Mouse (Mus musculus): ENCODE measurements around the gene Plcb4.

Gene Plcb4

GRCm38 (mm10) chr2:135658486-135659390 is at the start of gene Plcb4:
TSS of gene Plcb4 (plus strand) at chr2:135659011.
- DNase-seq (ENCODE audit: low spot score): peak; percentile 67

- DNase-seq (ENCODE audit: low spot score): no peak
These were observed 44.1 kb upstream of the Plcb4 start for GRCm38 (mm10) chr2:135614651-135615261.

GRCm38 (mm10) chr2:135616090-135616489 is 42.7 kb upstream of the Plcb4 start:
- no peak for DNase-seq (ENCODE audit: low spot score)

GRCm38 (mm10) chr2:135618551-135618950 is 40.3 kb upstream of the Plcb4 start:
- no peak for DNase-seq (ENCODE audit: low spot score)

- peak; percentile 2 for DNase-seq (ENCODE audit: low spot score)
These were observed 38.9 kb upstream of the Plcb4 start for GRCm38 (mm10) chr2:135619956-135620355.

GRCm38 (mm10) chr2:135627821-135628220 is 31.0 kb upstream of the Plcb4 start:
- no peak for DNase-seq (ENCODE audit: low spot score)

- DNase-seq (ENCODE audit: low spot score): no peak
These were observed 21.6 kb upstream of the Plcb4 start for GRCm38 (mm10) chr2:135637227-135637626.

GRCm38 (mm10) chr2:135641002-135641401 is 17.8 kb upstream of the Plcb4 start:
- DNase-seq (ENCODE audit: low spot score): no peak

- DNase-seq (ENCODE audit: low spot score): no peak
These were observed 17.2 kb upstream of the Plcb4 start for GRCm38 (mm10) chr2:135641636-135642035.

- DNase-seq (ENCODE audit: low spot score): no peak
These were observed 12.6 kb upstream of the Plcb4 start for GRCm38 (mm10) chr2:135646226-135646625.

- DNase-seq (ENCODE audit: low spot score): no peak
These were observed 12.2 kb upstream of the Plcb4 start for GRCm38 (mm10) chr2:135646654-135647053.

GRCm38 (mm10) chr2:135647985-135648384 is 10.8 kb upstream of the Plcb4 start:
- no peak for DNase-seq (ENCODE audit: low spot score)

- no peak for DNase-seq (ENCODE audit: low spot score)
These were observed 7.9 kb upstream of the Plcb4 start for GRCm38 (mm10) chr2:135650885-135651284.

- no peak for DNase-seq (ENCODE audit: low spot score)
These were observed 6.8 kb upstream of the Plcb4 start for GRCm38 (mm10) chr2:135652040-135652439.

- DNase-seq (ENCODE audit: low spot score): no peak
These were observed 6.4 kb upstream of the Plcb4 start for GRCm38 (mm10) chr2:135652451-135652850.

- DNase-seq (ENCODE audit: low spot score): no peak
These were observed 2.9 kb upstream of the Plcb4 start for GRCm38 (mm10) chr2:135655948-135656347.

GRCm38 (mm10) chr2:135656586-135656985 is 2.2 kb upstream of the Plcb4 start:
- DNase-seq (ENCODE audit: low spot score): no peak

GRCm38 (mm10) chr2:135659391-135660180 is 775 bp downstream of the Plcb4 start:
- peak; percentile 28 for DNase-seq (ENCODE audit: low spot score)

- no peak for DNase-seq (ENCODE audit: low spot score)
These were observed 2.0 kb downstream of the Plcb4 start for GRCm38 (mm10) chr2:135660816-135661215.

GRCm38 (mm10) chr2:135663785-135664184 is 5.0 kb downstream of the Plcb4 start:
- no peak for DNase-seq (ENCODE audit: low spot score)

GRCm38 (mm10) chr2:135667496-135667895 is 8.7 kb downstream of the Plcb4 start:
- DNase-seq (ENCODE audit: low spot score): no peak

GRCm38 (mm10) chr2:135672459-135673104 is 13.8 kb downstream of the Plcb4 start:
- DNase-seq (ENCODE audit: low spot score): no peak
